Mouse (Mus musculus): ENCODE measurements around the gene Eng.

The Eng gene

DNA sequence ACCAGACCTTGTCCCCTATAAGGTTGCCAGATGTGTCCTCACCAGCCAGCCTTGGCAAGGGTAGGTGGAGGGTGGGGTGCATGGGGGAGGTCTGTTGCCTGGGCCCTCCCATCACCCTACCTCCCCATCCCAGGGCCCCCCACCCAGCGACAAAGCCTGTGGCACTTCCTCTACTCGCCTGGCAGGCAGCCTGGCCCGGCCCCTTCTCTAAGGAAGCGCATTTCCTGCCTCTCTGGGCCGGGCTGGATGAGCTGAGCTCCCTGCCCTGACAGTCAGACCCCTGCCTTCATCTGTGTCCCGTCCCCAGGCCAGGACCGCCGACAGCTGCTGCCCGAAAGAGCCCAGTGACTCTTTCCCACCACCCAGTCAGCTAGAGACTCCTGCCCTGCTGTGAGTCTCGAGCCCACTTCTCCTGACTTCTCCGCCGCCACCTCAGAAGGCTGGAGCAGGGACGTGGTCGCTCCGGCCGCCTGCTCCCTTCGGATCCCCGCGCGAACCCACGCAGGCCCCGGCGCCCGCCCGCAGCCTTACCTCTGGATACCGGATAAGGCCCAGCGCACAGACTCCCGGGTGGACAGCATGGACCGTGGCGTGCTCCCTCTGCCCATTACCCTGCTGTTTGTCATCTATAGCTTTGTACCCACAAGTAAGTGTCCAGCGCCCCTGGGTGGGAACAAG is at the start of gene Eng:
Gene Eng, plus strand, starts transcription at position 217 of the 678 bp plus-strand sequence.
- DNase-seq (ENCODE audit: low spot score) = no peak

DNA sequence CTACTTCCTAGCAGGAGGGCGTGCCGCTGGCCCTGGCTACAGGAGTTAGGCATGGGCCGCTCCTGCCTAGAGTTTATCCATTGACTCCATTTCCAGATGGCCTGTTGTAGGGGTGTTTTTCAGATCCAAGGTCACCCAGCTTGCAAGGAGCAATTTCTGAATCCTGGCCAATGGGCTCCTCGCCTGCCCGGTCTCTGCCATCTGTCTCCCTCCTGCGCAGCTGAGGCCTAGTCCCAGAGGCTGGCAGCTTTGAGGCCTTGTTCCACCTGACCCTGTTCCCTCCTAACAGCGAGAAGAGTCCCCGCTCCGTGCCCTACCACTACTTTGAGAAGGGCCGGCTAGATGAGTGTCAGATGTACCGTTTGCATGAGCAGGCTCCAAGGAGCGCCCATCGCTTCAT is 49.7 kb upstream of the Eng start:
- DNase-seq (ENCODE audit: low spot score) = no peak

DNA sequence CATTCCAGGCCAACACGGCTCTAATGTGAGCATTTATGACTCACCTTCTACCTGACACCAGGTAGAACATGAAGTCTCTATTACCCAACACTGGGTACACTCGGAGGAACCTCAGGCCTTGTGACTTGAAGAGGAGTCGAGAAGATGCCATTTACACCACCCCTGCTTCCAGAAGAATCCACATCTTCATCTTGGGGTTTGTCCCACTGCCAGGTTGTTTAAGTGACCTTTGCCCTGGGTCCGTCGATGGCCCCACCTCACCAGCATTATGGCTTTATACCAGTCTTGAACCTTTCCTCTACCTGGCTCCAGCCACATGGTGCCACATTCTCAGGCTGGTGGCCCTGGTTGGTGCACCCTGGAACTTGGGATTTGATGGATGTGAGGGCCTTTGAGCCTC is 49.1 kb upstream of the Eng start:
- DNase-seq (ENCODE audit: low spot score) = no peak

DNA sequence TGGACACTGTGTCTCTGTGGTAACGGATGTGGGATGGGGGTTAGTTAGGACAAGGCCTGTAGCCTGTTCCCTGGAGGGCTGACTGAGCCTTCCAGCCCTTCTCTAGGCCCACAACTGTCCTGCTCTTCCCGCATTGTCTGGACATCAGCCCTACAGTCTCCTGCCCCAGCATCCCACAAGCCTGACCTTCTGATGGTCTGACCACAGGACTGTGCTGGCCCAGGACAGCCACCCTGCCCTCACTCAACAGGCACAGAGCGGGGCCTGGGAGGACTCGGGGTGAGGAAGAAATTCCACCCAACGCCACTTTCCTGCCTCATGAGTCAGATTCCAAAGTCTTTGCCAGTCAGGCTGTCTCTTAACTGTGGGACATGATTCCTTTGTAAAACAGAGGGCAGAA is 48.7 kb upstream of the Eng start:
- DNase-seq (ENCODE audit: low spot score) = no peak

DNA sequence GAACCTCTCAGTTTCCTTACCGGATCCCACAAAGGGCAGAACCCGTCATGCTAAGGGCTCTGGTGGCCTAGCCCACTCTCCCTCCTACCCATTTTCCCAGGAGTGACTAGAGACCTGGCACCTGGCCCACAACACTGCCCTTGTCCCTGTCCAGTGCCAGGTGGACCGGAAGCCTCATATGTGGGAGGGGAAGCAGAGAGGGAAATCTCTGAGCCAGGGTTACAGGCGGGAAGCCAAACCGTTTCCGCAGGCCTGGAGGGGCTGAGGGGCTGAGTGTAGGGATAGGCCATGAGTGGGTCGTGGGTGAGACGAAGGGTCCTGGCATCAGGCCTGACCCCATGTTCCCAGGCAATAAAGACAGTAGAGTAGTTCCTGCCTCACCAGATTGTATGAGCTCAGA is 47.9 kb upstream of the Eng start:
- DNase-seq (ENCODE audit: low spot score) = no peak

DNA sequence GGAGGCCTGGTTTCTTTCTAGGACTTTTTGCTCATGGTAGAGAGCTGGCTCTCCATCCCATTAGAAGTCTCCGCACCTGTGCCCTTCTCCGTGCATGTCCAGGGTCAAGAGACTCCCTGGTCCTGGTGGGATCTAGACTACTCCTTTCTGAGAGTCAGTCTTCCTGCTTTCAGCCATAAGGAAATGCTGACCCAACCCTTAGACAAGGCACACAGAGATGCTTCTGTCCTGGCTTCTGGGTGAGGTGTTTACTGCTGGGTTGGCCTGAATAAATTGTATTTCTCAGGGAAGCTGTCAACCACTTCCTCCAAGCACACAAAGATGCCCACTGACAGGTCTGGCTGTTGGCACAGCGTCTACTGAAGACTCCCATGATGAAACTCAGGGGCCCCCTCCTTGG is 47.0 kb upstream of the Eng start, which contains the start of gene St6galnac6:
Gene St6galnac6, plus strand, starts transcription at position 301 of the 400 bp plus-strand sequence.
- no peak for DNase-seq (ENCODE audit: low spot score)

DNA sequence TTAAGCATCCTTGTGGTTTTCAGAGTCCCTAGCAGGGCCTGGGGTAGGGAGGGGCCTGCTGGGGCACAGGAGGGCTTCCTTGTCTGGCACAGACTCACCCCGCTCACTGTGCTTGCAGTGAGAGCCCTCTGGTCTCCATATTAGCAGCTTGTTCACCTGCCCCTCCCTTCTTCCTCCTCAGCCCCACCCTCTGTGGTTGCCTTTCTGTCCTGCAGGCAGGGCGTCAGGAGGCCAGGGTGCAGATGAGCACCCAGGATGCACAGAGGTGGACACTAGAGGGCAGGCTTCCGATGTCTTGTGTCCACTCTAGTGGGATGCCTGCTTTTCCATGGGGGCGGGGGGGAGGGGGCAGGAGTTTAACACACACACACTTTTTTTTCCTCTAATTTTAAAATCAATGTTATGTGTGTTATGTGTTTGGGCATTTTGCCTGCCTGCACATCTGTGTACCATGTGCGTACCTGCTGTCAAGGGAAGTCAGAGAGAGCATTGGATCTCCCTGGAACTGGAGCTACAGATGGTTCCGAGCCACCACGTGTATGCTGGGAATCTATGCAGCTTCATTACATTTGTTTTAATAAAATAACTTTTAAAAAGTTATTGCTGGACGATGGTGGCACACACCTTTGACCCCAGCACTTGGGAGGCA is 44.9 kb upstream of the Eng start:
- no peak for DNase-seq (ENCODE audit: low spot score)

DNA sequence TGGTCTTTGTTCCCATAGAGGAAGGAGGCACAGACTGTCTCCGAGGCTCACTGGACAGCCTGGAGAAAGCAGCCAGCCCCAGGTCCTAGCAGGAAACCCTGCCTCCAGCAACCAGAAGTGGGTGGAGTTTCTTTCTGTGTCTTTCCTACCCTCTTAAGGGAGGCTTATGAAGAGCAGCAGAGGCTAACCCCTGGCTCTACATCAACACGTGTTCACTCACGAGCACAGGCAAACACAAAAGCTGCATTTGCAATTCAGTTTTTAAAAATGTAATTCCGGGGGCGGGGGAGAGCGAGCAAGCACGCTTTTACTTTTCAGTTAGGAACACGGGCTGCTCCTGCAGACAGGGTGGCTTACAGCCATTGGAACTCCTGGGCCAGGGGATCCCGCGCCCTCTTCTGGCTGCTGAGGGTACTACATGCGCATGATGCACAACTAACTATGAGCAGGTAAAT is 43.8 kb upstream of the Eng start:
- DNase-seq (ENCODE audit: low spot score) = no peak

DNA sequence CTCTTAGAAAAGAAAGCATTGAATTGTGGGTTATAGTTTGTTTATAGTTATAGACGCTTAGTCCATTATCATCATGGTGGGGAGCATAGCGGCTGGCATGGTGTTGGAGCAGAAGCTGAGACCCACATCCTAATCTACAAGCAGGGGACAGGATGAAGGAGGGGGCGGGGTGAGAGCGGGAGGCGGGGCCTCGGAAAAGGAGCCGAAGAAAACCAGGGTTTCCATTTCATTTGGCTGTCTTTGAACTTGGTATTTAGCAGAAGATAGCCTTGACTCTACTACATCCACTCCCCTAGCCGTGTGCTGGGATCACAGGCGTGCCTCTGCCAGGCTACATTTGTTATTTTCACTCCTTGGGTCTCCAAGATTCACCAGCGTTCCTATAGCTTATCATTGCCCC is 41.8 kb upstream of the Eng start:
- no peak for DNase-seq (ENCODE audit: low spot score)

DNA sequence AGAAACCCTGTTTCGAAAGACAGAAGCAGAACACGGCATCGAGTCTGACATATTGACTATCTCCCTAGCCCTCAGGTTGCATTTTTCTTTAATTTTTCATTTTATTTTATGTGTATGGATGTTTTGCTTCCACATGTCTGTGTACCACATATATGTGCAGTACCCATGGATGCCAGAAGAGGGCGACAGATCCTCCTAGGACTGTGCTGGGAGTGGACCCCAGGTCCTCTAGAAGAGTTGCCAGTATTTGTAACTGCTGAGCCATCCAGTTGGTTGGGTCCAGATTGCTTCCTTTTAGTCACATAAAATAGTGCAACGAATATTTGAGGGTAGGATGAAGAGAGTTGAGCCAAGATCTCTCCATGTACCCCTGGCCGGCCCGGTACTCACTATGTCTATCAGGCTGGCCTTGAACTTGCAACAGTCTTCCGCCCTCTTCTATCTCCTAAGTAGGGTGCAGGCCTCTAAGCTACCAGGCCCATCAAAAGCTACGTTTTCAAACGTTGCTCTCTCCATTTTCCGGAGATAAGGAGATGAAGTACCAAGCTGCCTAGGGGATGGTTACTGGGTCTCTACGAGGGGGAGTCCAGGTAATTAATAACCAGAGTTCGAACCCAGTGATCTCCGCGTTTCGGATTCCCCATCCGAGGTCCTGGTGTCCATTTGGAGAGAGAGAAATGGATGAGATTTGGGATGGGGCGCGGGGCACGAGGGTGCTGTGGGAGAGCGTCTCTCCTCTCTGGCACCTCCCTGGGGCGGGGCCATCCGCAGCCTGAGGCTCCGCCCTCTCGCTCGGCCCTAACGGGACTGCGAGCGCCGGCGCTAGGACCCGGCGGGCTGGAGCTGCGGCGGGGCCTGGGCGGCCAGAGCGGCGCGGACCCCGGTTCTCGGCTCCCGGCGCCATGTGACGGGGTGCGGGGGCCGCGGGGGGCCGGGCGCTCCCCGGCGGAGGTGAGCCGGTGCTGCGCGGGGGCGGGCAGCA is 39.9 kb upstream of the Eng start:
- DNase-seq (ENCODE audit: low spot score) = peak; percentile 86

DNA sequence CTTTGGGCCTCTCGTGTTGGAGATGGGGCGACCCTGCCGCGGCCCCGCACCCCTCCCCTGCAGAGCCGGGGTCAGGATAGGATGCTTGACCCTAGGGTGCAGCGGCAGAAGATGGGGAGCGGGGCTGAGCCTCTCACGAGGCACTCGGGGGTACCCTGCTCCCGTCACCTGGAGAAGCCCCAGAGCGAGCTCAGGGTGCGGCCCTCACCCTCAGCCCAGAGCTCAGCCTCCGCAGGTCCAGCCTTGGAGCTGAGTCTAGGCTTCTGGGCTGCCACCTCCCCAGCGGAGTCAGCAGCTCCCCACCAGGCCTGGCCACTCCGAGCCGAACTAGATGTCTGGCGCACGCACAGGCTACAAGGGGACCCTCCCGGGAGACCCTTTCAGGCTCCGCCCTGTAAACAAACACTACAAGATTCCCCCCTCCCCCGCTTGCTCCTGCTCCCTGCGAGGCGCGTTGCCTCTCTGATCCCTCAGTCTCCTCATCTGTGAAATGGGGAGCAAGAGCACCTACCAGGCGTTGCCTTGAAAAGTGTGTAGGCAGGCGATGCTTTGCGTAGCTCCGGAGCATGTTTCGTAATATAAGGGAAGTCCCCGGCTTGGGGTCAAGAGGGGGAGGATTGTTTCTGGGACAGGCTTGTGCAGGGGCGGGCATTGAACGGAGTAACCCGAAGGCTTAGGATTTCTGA is 39.0 kb upstream of the Eng start:
- peak; percentile 57 for DNase-seq (ENCODE audit: low spot score)

DNA sequence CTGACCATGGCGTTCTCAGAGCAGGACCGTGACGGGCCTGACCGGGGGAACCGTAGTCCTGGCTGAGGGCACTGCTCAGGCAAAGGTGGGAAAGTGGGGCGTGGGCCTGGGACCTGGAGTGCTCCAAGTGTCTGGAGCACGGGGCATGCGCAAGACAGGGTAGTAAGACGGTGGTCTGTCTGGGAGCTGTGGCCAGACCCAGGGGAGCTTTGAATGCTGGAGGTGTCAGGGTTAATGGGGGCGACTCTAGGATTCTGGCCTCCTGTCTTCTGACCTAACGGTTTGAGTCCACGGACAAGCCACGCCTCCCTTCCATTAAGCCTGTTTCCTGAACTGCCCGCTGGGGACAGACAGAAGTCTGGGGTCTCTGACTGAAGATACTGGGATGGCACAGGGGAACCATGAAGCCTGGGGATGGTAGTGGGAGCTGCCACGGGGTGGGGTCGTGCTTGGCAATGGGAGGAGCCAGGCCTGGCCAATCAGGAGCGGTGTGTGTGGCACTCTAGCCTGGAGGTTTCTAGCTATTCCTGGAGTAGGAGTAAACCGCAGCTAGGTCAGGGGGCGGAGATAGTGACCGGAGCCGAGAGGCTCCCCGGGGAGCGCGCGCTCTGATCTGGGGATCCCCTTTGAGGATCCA is 38.1 kb upstream of the Eng start:
- DNase-seq (ENCODE audit: low spot score) = peak; percentile 63

DNA sequence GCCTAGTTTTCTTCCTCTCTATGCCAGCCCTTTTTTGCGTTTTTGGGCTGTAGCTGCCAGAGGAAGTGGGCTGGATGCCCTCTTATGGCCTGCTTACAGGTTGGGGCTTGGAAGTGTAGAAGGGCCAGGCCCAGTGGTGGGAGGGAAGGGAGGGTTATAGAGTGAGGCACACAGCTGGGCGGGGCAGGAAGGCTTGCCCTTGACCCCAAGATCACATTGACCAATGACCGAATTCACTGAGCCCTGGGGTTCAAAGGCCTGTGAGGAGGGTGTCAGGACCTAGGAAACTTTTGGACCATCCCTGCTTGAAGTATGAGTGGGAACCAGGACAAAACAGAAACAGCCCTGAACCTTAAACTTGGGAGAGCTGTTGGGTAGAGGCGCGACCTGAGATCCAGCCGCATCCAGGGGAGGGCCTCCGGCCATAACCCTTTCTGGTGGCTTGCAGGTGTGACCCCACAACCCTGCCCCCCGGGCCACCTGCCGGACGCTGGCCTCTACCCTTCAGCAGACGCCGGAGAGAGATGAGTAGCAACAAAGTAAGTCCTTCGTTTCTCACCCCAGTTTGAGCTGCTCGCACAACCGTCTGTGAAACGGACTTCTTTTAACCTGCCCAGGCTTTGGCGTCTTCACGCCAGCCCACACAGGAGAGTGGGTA is 37.5 kb upstream of the Eng start:
- no peak for DNase-seq (ENCODE audit: low spot score)

DNA sequence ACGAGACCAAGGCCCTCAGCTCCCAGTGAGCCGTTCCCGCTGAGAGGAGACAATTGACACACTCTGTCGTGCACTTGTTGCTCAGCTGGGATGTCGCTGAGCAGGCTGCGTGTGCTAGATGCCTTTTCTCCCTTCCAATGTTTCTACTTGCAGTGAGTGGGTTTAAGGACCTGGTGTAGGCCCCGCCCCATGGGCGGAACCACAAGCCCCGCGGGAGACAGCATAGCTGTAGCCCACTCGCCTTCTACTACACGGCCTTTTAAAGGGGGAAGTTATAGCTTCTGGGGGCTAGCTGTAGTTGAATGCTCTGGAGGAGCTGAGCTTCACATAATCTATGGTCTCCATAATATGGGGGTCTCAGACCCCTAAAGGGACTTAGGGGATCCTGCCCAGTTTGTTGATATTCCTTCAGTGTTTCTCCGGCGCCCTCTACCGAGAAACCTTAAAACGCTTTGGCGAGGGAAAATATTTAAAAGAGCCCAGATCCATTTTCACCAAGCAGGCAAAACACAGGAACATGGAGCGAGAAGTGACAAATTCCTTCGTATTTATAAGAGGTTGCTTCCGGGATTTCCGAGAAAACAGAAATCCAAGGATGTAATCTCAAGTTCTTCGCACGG is 35.7 kb upstream of the Eng start:
- no peak for DNase-seq (ENCODE audit: low spot score)

DNA sequence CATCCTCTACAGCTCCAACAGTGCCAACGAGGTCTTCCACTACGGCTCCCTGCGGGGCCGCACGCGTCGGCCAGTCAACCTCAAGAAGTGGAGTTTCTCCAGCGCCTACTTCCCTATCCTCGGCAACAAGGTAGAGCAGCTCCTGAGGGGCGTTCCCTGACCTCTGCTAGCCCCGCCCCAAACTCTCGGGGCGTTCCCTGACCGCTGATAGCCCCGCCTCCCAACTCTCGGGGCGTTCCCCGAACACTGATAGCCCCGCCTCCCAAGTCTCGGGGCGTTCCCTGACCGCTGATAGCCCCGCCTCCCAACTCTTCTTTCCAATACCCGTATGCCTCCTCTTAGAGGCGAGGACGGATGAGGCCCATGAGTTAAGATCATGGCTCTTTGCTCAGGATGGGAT is 34.1 kb upstream of the Eng start:
- DNase-seq (ENCODE audit: low spot score) = no peak

DNA sequence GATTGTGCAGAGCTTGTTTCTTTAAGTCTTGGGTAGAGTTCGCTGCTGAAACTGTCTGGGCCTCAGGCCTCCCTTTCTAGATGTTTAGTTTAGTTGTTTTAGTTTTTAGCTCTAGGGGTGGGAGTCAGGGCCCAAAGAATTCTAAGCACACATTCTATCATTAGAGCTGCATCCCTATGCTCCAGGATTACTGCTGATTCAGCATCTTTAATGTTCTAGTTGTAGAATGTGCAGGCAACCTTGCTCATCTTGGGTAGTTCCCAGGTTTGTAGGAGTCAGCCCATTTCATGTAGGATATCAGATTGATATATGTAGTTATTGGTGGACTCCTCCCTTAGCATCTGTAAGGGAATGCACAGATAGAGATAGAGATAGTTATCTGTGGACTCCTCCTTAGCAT is 29.3 kb upstream of the Eng start:
- DNase-seq (ENCODE audit: low spot score) = no peak

DNA sequence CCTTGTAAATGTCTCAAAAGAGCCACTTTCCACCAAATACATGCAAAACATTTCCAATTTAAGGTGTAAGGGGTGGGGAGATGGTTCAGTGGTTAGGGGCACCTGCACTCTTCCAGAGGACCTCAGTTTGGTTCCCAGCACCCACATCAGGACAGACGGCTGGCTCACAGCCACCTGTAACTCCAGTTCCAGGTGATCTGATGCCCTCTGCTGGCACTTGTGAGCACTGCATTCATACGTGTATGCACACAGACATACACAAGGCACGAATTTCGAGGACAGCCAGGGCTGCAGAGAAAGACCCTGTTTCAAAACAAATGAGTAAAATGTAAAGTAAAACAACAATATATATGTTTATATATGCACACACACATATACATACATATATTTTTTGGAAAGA is 28.8 kb upstream of the Eng start:
- DNase-seq (ENCODE audit: low spot score) = no peak

DNA sequence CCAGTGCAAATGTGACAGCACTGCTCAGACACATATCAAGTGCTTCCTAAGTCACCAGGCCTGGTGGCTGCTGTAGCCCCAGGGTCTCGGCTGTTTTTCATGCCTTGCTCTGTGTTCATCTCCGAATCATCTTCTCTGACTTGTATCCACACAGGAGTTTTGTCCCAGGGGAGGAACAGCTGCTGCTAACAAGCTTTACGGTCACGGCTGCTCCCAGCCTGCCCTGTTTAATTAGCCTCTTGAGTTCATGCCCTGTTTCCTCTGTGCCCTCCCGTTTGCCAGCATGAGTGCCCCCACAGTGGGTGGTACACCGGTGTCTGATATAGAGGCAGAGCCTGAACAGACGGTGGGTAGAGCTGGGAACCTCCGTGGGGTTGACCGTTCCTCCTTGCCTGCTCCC is 28.3 kb upstream of the Eng start:
- DNase-seq (ENCODE audit: low spot score) = peak; percentile 72

DNA sequence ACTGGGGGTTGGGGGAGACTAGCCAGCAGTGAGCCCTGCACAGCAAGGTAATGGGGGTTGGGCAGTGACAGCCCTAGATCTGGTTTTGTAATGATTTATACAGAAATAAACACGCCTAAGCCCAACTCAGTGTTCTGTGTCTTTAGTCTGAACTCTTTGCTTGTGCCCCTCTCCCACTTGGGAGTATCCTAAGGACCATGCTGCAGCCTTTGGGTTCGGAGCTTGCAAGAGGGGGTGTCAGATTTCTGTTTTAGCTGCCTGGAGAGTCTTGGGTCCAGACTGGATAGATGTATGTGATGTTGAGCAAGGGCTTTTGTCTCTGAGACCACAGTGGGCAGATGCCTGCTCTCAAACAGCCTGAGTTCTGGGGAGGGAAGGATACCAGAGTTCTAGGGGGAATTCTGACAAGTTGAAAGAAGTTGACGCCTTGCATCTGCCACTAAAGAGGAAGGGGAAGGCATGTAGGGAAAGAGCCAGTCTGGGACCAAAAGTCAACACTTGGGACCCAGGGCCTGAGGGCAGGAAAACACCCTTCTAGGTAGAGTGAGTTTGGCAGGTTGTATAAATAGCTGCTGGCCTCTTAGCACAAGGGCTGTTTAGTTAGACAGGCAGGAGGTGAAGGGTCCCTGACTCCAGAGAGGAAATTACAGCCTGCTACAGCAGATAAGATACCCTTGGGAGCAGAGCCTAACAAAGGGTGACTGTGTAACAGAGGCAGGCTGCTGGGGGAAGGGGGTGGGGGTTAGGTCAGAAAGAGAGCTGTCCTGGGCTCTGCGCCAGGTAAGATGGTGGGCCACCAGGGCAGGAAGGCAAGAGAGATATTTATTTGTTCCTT is 25.5 kb upstream of the Eng start:
- DNase-seq (ENCODE audit: low spot score) = peak; percentile 94

DNA sequence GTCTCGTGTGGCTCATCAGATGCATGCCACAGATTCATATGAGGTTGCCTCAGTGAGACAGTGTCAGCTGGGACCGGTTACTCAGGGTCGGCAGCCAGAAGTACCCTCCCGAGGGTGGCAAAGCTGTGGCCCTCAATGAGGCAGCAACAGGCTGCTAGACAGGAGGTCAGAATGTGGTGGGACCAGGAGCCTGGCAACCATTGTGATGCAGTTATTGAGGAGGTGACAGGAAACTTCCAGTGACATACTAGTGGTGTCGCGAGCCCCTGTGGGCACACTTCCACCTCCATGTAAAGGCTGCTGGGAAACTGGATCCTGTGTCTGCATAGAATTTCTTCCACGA is 24.9 kb upstream of the Eng start, which contains the start of gene Ak1:
Gene Ak1, plus strand, starts transcription at position 242 of the 343 bp plus-strand sequence.
- no peak for DNase-seq (ENCODE audit: low spot score)
